21 mouse cellular contexts compared by ENCODE assay signal in genomic region chr2:104561386-104561785, GRCm38 (mm10). TPM values are rescaled to one million over a fixed set of nuclear protein-coding genes. Genes with fewer than 3 reads are reported as not detected.
DNase-seq lines count a peak whose midpoint lies in the region; ATAC-seq and TF ChIP-seq lines count a peak whose summit lies in the region.
"Had no signal": no experiment of that assay in that cellular context is flagged by ENCODE, and none has a peak within 500 bp of the region (broad histone marks: within the 10 kb centered on the region; RNA-seq: fewer than 3 reads in every experiment).

No protein-coding gene starts in this region.

- no peak for TF ChIP-seq RAD21 in CH12.LX (IDR thresholded peaks at IDR 0.05; ENCODE audit: low read depth, low read length)

- no peak for TF ChIP-seq CTCF in CH12.LX (conservative IDR thresholded peaks at IDR 0.05 in 1 of 2, IDR thresholded peaks at IDR 0.05 in 1 of 2; ENCODE audit: low read depth in 2 of 2, low read length in 2 of 2)

- peaks cover 19 to 39% of the 10 kb centered on the region in 2 experiments for H3K36me3 ChIP-seq in CH12.LX (replicated peaks in 1 of 2; ENCODE audit: control insufficient read depth in 1 of 2, insufficient read depth in 1 of 2, low read length in 1 of 2)
- no peaks in the 10 kb centered on the region for H3K36me3 ChIP-seq in splenic B cell, adult 2 months (ENCODE audit: control insufficient read depth, insufficient read depth, low read length, poor library complexity, severe bottlenecking)
- H3K36me3 ChIP-seq: embryonic facial prominence, embryonic 13.5 days; heart, embryonic 13.5 days; hindbrain, embryonic 15.5 days had no signal

- in situ Hi-C loops in CH12.LX (cut with MboI; ENCODE audit: low pct_ligation_motif_present, low pct_unique_long_range_greater_than_20kb, low sequenced_read_pairs), result loop anchor here (10.0 kb wide), 1 partner anchor 67 kb away; the partner anchor contains the start of gene Hipk3

- H3K27ac ChIP-seq in CH12.LX (ENCODE audit: insufficient read depth, low read depth), result peak overlapping the region; percentile 95
- H3K27ac ChIP-seq: embryonic facial prominence, embryonic 13.5 days; forebrain, embryonic 13.5 days; heart, embryonic 13.5 days; hindbrain, embryonic 15.5 days had no signal

- peaks cover 23% of the 10 kb centered on the region for H3K79me2 ChIP-seq in CH12.LX (replicated peaks; ENCODE audit: control insufficient read depth, extremely low read depth, insufficient read depth, poor library complexity, severe bottlenecking)

- DNase-seq in frontal cortex, postnatal 14 days (ENCODE audit: low spot score in 2 of 2), result no peak
- peak; percentile 84 for DNase-seq in CH12.LX (ENCODE audit: extremely low read depth)
- DNase-seq in brain, adult 2 months (ENCODE audit: low read depth, low spot score), result peak; percentile 40
- peak; percentile 13 for DNase-seq in splenic B cell, adult 2 months (ENCODE audit: low read depth, low spot score)
- no peak for DNase-seq in spleen, postnatal 4 days (ENCODE audit: low spot score in 2 of 2)
- DNase-seq in right cerebral cortex, postnatal 25 days, result no peak
- DNase-seq: adrenal gland, adult 8-10 months; adrenal gland, postnatal 36 days; cerebellum, adult 11-12 months; cerebellum, adult 9-10 months; cerebellum, postnatal 36 days; forebrain, postnatal 0 days; gastrocnemius, postnatal 36 days; heart, adult 11 months; heart, postnatal 36 days had no signal

- ATAC-seq in frontal cortex, adult (ENCODE audit: low TSS enrichment), result peak; percentile 67
- ATAC-seq in erythroblast, adult 5-6 weeks (replicated peaks; ENCODE audit: low FRiP score, poor library complexity, severe bottlenecking), result no peak
- ATAC-seq: forebrain, embryonic 13.5 days; forebrain, postnatal 0 days had no signal

- H3K4me1 ChIP-seq in CH12.LX (ENCODE audit: control insufficient read depth in 1 of 2, insufficient read depth in 2 of 2), result peaks cover 11 to 32% of the 10 kb centered on the region in 2 experiments; a peak in 3 of 4 replicates
- H3K4me1 ChIP-seq: embryonic facial prominence, embryonic 13.5 days; forebrain, embryonic 13.5 days; heart, embryonic 13.5 days; hindbrain, embryonic 15.5 days had no signal

- peak; percentile 66 for TF ChIP-seq POLR2A in CH12.LX (IDR thresholded peaks at IDR 0.05; ENCODE audit: low read depth, low read length)

- H3K9ac ChIP-seq in CH12.LX (ENCODE audit: insufficient read depth, low read depth), result peak overlapping the region; percentile 93
- H3K9ac ChIP-seq: embryonic facial prominence, embryonic 13.5 days; forebrain, embryonic 13.5 days; forebrain, postnatal 0 days; heart, embryonic 13.5 days; hindbrain, embryonic 15.5 days had no signal

- H3K9me3 ChIP-seq in CH12.LX (replicated peaks; ENCODE audit: low read length), result no peaks in the 10 kb centered on the region
- H3K9me3 ChIP-seq: embryonic facial prominence, embryonic 13.5 days; forebrain, embryonic 13.5 days; heart, embryonic 13.5 days; hindbrain, embryonic 15.5 days had no signal

- no peaks in the 10 kb centered on the region for H3K27me3 ChIP-seq in CH12.LX (replicated peaks)
- no peaks in the 10 kb centered on the region for H3K27me3 ChIP-seq in splenic B cell, adult 2 months (ENCODE audit: control insufficient read depth, insufficient read depth, low read length, poor library complexity, severe bottlenecking)
- H3K27me3 ChIP-seq: embryonic facial prominence, embryonic 13.5 days; forebrain, embryonic 13.5 days; heart, embryonic 13.5 days; hindbrain, embryonic 15.5 days had no signal

- dilution Hi-C loops in CH12.LX (cut with MboI; ENCODE audit: extremely low pct_ligation_motif_present, extremely low pct_unique_long_range_greater_than_20kb, low sequenced_read_pairs), result no loop called here

- TF ChIP-seq EP300 in CH12.LX (IDR thresholded peaks at IDR 0.05; ENCODE audit: low read length), result peak; percentile 54; the same call in 1 of the 2 replicates

- H3K4me3 ChIP-seq in CH12.LX (replicated peaks in 1 of 3; ENCODE audit: low read depth in 2 of 3, low read length in 2 of 3, poor library complexity in 1 of 3), result peak overlapping the region; percentile 41 to 64 (median 45)
- H3K4me3 ChIP-seq: embryonic facial prominence, embryonic 13.5 days; forebrain, embryonic 13.5 days; heart, embryonic 13.5 days; hindbrain, embryonic 15.5 days had no signal

- peak overlapping the region; percentile 94 for H3K4me2 ChIP-seq in CH12.LX (ENCODE audit: insufficient read depth, low read depth, poor library complexity, severe bottlenecking)
- H3K4me2 ChIP-seq: embryonic facial prominence, embryonic 13.5 days; forebrain, embryonic 13.5 days; heart, embryonic 13.5 days; hindbrain, embryonic 15.5 days had no signal

TF ChIP-seq in CH12.LX, 34 proteins besides CTCF, POLR2A, EP300 and RAD21:
- TF ChIP-seq E2F4 (IDR thresholded peaks at IDR 0.05; ENCODE audit: insufficient replicate concordance, low read depth, low read length) (no peak), MAZ (IDR thresholded peaks at IDR 0.05; ENCODE audit: low read depth, low read length) (no peak), TBP (conservative IDR thresholded peaks at IDR 0.05; ENCODE audit: low read depth, low read length) (peak; percentile 75; the same call in 1 of the 2 replicates), CHD1 (IDR thresholded peaks at IDR 0.05; ENCODE audit: low read depth, low read length) (no peak), ETS1 (conservative IDR thresholded peaks at IDR 0.05; ENCODE audit: low read depth, low read length) (no peak; the same call in 1 of the 2 replicates), HCFC1 (IDR thresholded peaks at IDR 0.05; ENCODE audit: low read depth, low read length) (peak; percentile 11; the same call in 1 of the 2 replicates), RCOR1 (conservative IDR thresholded peaks at IDR 0.05; ENCODE audit: low read depth, low read length) (no peak), MXI1 (IDR thresholded peaks at IDR 0.05; ENCODE audit: low read depth, low read length) (peak; percentile 26; the same call in 1 of the 2 replicates), ELF1 (IDR thresholded peaks at IDR 0.05; ENCODE audit: low read depth, low read length) (no peak), ZKSCAN1 (IDR thresholded peaks at IDR 0.05; ENCODE audit: borderline replicate concordance, low read depth, low read length) (no peak), ZMIZ1 (IDR thresholded peaks at IDR 0.05; ENCODE audit: low read depth, low read length) (peak; percentile 27; the same call in 1 of the 2 replicates), BHLHE40 (IDR thresholded peaks at IDR 0.05; ENCODE audit: low read depth, low read length) (no peak; the same call in 1 of the 2 replicates), POLR2AphosphoS2 (IDR thresholded peaks at IDR 0.05; ENCODE audit: low read depth, low read length) (no peak; the same call in 1 of the 2 replicates), NELFE (IDR thresholded peaks at IDR 0.05; ENCODE audit: low read depth, low read length) (no peak), MEF2A (IDR thresholded peaks at IDR 0.05; ENCODE audit: borderline replicate concordance, low read depth, low read length) (peak; percentile 38; the same call in 1 of the 2 replicates), NRF1 (IDR thresholded peaks at IDR 0.05; ENCODE audit: low read depth, low read length) (peak; percentile 27; the same call in 1 of the 2 replicates), TCF12 (IDR thresholded peaks at IDR 0.05; ENCODE audit: low read depth, low read length) (peak; percentile 68), MAX (IDR thresholded peaks at IDR 0.05; ENCODE audit: low read length) (no peak), SIN3A (IDR thresholded peaks at IDR 0.05; ENCODE audit: low read length) (peak; percentile 60; the same call in 1 of the 2 replicates), JUND (conservative IDR thresholded peaks at IDR 0.05; ENCODE audit: low read depth, low read length) (no peak), JUN (IDR thresholded peaks at IDR 0.05; ENCODE audit: insufficient read depth, low read depth, low read length) (no peak), USF2 (conservative IDR thresholded peaks at IDR 0.05; ENCODE audit: low read depth, low read length) (no peak), MYC (IDR thresholded peaks at IDR 0.05; ENCODE audit: low read depth, low read length) (peak; percentile 6; the same call in 1 of the 2 replicates), ZC3H11A (IDR thresholded peaks at IDR 0.05; ENCODE audit: low read depth, low read length) (no peak), IRF4 (IDR thresholded peaks at IDR 0.05; ENCODE audit: low read depth, low read length) (peak; percentile 37; the same call in 1 of the 2 replicates), UBTF (IDR thresholded peaks at IDR 0.05; ENCODE audit: low read depth, low read length) (no peak), MAFK (IDR thresholded peaks at IDR 0.05; ENCODE audit: insufficient replicate concordance, low read length) (peak; percentile 44; the same call in 1 of the 2 replicates)

RNA-seq across cellular contexts. Expression of gene Cstf3, which starts 28.9 kb away (rescaled TPM):
- total RNA-seq in CH12.LX (2012; rRNA removed), result 17.3 and 18.2 TPM in 2 replicates
- total RNA-seq in CH12.LX (2014; rRNA removed), result 50.6 and 54.9 TPM in 2 replicates
- polyA plus RNA-seq in CH12.LX (2012; ENCODE audit: insufficient read length, low read depth), result 50.3 and 57.2 TPM in 2 replicates
- 33.0 and 35.5 TPM in 2 replicates for total RNA-seq in erythroblast, adult 5-6 weeks (2015; ENCODE audit: low replicate concordance)
- 22.4 and 29.3 TPM in 2 replicates for total RNA-seq in erythroblast, adult 5-6 weeks (2017; ENCODE audit: low replicate concordance)

Comparison
In these comparisons a context has a peak if more than half of its experiments do, and no peak if none do; other contexts are left out.
1. DNase-seq: peak in CH12.LX (single experiment), brain, adult 2 months (single experiment) and splenic B cell, adult 2 months (single experiment); none in frontal cortex, postnatal 14 days (0 of 2), spleen, postnatal 4 days (0 of 2) and right cerebral cortex, postnatal 25 days (single experiment).